Mouse (Mus musculus) cerebellum, adult 9-10 months (tissue): ENCODE results near the gene Ddx55.

Source experiments
- DNase-seq: peaks from one replicate; pipeline ENCODE4 v3.0.0; 2022

Gene Ddx55

DNA sequence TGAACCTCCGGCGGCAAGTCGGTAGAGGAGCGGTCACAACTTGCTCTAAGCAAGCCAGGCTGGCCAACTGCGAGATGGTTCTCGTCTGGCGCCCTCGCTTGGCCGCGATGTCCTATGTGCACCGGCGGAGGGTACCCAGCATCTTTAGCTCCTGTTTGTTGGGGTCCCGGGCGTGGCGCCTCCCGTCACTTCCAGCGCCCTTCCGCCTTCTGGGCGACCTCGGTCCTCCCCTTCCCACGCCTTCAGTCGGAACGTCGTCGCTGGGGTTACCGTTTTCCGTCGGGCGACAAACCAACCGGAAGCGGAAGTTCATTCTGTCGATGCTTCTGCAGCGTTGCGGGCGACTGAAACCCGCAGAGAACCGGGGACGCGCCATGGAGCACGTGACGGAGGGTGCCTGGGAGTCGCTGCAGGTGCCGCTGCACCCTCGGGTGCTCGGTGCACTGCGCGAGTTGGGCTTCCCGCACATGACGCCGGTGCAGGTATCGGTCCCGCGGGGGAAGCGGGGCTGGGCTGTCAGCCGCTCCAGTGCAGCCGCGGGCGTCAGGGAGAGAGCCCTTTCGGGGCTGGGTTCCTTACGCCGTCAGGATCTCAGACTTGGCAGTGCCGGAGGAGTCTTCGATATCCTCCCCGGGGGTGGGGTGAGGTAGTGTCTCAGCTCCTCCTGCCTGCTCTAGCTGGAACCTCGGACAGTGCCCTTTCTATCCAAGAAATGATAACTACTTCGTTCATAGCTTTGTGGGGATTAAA is at the start of gene Ddx55:
Ddx55 (plus strand) TSS at position 307 of the 750 bp plus-strand sequence.
- peak; percentile 88 for DNase-seq

DNA sequence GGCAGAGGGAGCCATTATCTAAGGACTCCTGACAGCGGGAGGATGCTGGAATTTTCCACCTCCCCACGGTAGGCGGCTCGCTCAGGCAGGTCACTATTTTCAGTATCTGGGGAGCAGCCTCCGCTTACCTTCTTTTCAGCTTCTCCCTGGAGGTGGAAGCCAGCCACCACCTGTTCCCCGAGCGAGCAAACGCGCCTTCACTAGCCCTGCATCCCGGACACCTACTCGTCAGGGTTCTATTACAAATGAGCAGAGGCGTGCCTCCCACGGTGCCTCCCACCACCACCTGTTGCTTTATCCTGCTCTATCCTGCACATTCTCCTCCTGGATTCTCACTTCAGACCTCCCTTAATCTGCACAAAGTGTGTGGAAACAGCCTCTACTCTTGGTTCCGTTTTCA is 48.9 kb upstream of the Ddx55 start:
- no peak for DNase-seq

GRCm38 (mm10) chr5:124505235-124505634 is 47.4 kb upstream of the Ddx55 start:
- DNase-seq, result no peak

DNA sequence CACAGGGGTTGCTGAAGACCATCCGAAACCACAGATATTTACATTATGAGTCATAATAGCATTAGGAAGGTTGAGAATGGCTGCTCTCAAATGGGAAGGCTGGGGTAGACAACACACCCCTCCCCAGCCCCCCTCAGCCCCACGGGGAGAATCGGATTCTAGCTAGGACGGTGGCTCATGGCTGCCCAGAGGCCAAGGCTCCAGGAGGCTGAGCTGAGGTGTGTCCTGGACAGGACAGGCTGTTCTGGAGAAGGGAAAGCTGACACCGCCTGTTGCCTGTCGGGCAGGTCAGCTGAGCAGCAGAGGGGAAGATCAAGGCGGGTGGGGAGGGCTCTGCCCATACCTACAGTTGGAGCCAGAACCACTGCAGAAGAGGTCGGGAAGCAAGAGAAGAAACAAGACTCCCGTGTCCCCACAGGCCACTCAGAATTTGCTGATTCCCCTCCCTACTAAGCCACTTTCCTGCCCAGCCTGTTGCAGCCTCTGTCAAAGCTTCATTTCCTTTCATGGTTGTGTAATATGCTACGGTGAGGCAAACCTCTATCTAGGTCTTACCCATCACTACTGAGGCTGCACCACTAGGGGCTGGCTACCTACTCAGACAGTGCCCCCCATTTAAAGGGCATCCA is 45.8 kb upstream of the Ddx55 start:
- DNase-seq, result no peak

- DNase-seq, result no peak
These were observed 43.5 kb upstream of the Ddx55 start for GRCm38 (mm10) chr5:124509200-124509599.

- no peak for DNase-seq
These were observed 42.9 kb upstream of the Ddx55 start for GRCm38 (mm10) chr5:124509742-124510237.

DNA sequence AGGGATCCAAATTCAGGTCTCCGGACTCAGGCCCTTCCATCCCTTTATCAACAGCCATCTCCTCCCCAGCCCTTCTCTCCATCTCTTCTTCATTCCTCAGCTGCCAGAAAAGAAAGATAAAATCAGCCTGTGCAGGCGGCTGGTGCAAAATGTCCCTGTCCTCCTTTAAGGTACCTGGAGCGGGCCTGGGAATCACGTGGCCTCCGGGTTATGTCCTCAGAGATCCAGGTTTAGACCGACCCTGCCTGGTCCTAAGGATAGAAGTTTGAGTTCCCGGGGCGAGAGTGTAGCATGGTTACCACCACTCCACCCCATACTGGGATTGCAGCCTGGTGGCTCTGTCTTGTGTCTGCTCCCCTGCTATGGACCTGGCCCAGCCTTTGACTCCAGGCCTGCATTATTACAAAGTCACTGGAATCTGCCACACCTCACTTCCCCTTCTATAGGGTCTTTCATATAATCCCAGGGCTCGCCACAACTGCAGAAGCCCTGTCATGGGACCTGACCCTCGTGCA is 42.1 kb upstream of the Ddx55 start:
- no peak for DNase-seq

- no peak for DNase-seq
These were observed 36.9 kb upstream of the Ddx55 start for GRCm38 (mm10) chr5:124515789-124516188.

- DNase-seq, result no peak
These were observed 34.0 kb upstream of the Ddx55 start for GRCm38 (mm10) chr5:124518648-124519047.

DNA sequence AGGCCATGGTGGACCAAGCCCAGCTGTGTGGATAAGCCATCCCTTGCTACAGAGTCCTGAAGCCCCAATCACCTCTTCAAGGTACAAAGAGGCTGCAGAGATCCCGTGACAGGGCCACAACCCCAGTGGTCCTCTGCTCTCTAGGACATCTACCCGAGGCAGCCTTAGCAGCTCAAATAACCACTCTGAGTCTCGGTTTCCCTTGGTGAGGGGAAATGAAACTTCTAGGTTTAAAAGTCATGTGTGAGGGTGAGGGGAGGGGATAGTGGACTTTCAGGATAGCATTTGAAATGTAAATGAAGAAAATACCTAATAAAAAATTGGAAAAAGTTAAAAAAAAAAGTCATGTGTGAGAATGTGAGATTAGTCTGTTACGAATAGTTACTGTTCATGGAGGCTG is 31.1 kb upstream of the Ddx55 start:
- DNase-seq, result no peak

DNA sequence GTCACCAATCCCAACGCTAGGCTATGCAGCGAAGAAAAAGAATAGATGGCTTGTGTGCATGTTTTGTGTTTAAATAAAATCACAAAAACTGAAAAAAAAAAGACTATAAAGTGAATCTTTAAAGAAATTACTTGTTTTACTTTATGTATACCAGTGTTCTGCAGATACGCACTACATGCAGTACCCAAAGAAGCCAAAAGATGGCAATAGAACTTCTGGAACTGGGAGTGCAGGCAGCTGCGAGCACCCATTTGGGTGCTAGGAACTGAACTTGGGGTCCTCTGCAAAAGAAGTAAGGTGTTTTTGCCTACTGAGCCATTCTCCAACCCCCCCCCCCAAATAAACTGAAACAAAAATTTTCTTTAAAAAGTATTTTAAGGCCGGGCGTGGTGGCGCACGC is 29.6 kb upstream of the Ddx55 start:
- no peak for DNase-seq

DNA sequence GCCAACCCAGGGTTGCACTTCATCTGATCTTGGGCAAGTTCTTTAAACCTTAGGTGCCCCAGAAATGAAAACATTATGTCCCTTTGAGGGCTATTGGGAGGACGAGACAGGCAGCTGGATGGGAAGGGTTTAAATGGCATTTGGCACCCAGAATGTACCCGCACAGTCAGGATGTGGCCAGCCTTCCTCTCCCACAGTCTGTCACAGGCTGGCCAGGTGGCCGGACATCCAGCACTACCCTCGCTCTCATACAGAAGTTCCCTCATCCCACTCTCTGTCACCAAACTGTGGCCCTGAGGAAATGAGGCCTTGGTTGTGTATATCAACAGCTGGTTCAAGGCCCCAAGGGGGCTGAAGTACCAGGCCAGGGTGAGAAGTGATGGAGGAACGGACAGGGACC is 27.7 kb upstream of the Ddx55 start:
- no peak for DNase-seq

- DNase-seq, result no peak
These were observed 24.3 kb upstream of the Ddx55 start for GRCm38 (mm10) chr5:124528351-124528750.

- no peak for DNase-seq
These were observed 23.9 kb upstream of the Ddx55 start for GRCm38 (mm10) chr5:124528791-124529190.

DNA sequence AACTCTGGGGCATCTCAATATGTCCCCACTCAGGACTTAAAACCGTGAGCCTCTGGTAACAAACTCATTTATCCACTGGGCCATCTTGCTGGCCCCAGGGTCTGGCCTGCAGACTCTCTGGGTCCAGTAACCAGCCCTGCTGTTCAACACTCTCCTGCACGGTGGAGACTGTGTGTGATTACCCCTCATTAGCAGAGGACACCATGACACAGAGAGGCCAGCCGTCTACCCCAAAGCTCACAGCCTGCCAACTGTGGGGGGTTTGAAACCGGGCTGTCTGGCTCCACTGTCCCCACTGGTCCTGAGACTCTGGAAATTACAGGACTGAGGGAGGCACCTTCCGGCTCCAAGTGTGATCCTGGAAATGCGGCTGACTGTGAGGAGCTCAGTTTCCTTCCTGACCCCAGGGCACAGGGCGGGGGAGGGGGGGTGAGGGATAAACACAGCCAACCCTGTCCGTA is 23.4 kb upstream of the Ddx55 start:
- DNase-seq, result no peak

- no peak for DNase-seq
These were observed 23.0 kb upstream of the Ddx55 start for GRCm38 (mm10) chr5:124529697-124530096.

DNA sequence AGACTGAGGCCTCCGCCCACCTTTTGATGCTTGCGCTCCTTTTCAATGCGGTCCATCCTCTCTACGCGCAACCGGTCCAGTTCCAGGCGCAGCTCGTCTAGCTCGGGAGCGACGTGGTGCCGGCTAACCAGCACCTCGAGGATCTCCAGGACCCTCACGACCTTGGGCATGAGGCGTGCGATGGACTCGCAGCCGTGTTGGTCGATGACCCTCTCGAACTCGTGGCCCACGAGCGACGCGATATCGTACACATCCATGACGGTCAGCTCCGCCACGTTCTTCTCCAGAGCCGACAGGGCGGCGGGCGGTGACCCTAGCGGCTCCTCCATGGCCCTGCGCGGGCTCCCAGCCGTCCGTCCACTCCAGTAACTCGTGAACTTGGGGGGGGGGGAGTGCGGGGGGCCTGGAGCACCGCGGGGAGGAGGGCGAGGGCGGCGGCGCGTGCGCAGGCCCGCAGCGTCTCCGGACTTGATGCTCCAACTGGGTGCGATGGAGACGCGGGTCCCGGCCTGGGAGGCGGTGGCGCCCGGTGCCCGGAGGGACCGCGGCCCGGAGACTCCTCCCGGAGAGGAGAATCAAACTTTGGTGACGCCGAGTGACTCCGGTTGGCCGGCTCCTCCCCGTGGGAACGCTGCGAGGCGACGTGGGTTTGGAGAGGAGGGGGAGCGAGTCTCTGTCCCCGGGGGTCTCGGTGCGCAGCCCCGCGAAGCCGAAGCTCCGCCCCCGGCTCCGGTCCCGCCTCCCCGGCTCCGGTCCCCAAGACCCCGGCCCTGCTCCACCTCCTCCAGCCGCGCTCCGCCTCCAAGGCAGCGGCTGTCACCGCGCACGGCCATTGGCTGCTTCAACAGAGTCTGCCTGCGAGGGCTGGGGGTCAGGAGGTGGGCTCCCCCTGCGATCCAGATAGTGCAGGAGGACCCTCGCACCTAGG is 21.7 kb upstream of the Ddx55 start, which contains the start of gene Rilpl1:
Rilpl1 (minus strand) TSS at position 737 of the 928 bp plus-strand sequence.
- peak; percentile 60 for DNase-seq

DNA sequence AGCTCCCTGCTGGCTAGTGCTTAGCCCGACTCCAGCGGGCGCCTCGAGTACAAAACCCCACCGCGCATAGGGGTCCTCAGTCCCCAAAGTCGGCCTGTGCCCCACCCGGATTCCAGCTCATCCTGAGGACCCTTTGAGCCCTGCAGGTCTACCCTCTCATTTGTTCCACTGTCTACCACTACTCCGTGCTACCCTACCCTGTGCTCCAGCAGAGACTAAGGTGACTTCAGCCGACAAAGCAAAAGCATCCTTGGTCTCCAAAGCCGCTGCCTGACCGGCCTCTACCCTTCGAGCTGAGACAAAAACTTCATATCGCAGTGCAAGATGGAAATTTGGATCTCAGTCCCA is 21.1 kb upstream of the Ddx55 start:
- DNase-seq, result no peak

- no peak for DNase-seq
These were observed 20.2 kb upstream of the Ddx55 start for GRCm38 (mm10) chr5:124532451-124532850.

GRCm38 (mm10) chr5:124535016-124535415 is 17.6 kb upstream of the Ddx55 start:
- DNase-seq, result no peak

DNA sequence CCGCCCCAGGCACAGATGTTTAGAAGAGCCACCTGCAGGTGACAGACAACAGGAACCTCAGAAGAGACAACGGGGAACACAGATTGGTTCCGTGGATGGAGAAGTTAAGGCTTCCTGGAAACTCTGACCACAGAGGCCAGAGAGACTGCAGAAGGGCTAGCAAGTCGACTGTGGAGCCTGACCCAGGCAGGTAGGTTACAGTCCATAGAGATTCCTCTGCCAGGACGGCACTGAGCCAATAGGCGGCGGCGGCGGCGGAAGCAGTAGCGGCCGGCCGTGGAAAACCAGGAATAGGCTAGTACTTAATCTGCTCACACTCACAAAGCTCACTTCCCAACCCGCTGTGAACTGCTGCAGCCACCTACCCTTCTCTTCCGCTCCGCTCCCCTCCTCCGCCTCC is 15.9 kb upstream of the Ddx55 start:
- DNase-seq, result no peak

DNA sequence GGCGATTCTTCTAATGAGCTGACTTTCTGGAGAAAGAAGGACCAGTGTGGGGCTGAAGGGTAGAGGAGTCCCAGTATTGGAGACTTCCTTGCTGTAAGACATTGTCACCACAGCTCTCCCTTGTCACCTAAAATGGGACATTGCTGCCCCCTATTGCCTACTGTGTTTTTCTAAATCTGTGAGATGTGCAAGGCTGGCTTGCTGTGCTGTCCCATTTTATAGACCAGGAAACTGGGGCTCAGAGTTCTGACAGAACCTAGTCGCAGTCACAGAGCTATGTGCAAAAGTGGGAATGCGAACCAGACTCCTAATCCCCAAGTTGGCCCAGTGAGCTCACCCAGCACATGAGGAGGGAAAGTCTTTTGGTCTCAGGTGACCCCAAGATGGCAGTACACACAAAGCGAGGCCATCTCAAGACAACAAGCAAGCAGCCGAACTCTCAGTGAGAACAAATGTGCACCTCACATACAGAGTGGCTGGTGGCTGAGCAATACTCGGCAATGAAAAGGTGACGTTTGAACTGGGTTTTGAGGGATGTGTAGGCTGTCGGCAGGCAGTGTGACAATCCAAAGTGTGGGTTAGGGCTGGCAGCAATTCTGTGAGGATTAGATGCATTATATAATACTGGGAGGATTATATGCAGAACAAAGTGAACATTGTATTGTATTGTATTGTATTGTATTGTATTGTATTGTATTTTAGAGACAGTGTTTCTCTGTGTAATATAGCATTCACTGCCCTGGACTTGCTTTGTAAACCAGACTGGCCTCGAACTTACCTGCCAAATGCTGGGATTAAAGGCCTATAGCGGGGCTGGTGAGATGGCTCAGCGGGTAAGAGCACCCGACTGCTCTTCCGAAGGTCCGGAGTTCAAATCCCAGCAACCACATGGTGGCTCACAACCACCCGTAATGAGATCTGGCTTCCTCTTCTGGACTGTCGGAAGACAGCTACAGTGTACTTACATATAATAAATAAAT is 13.6 kb upstream of the Ddx55 start:
- DNase-seq, result peak; percentile 74
